Mouse (Mus musculus) frontal cortex, adult 2 months (tissue): ENCODE results near the gene Clip1. TPM values are rescaled to one million over a fixed set of nuclear protein-coding genes. Genes with fewer than 3 reads are reported as not detected.
"Not testable (repeated sequence)": the region's sequence is repeated elsewhere in the genome, so short reads cannot be mapped to it uniquely, and the experiment has no call there.

Experiments
- DNase-seq, 2 experiments: peaks; one replicate each; pipeline ENCODE4 v3.0.0; 2022; ENCODE audit warnings: low spot score in 1 of 2; ENCODE audit errors: extremely low spot score in 1 of 2
- polyA plus RNA-seq: library from polyadenylated mRNA; depleted of rRNA; stranded (reverse); fragments of >200 nt; gene quantifications from 2 replicates; pipeline ENCODE4 v1.2.3, GENCODE M21; 2012; rRNA removed

The Clip1 gene
- polyA plus RNA-seq, result 85.6 and 88.1 TPM in 2 replicates

GRCm38 (mm10) chr5:123684221-123685144 lies at the start of gene Clip1:
TSS of gene Clip1 (minus strand) at chr5:123684618.
- DNase-seq, result peak in 1 of 2 experiments; percentile 68

DNA sequence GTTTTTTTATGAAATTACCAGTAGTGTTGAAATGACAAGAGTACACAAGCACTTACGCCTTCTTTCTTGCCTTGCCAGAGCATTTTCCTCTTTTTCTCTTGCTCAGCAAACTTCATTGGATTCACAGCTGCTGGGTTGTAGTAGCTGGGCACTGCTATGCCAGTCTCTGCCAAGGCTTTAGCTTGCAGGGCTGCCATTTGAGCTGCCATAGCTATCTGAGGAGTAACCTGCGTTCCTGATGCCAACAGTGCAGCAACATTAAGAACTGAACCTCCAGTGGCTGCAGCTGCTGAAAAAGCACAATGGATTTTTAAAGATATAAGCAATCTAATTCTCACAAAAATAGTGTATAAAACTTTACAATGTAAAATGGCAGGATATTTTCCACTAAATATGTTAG lies 46.6 kb upstream of the Clip1 start:
- no peak for DNase-seq

GRCm38 (mm10) chr5:123723816-123724215 lies 39.4 kb upstream of the Clip1 start:
- not testable (repeated sequence) for DNase-seq

DNA sequence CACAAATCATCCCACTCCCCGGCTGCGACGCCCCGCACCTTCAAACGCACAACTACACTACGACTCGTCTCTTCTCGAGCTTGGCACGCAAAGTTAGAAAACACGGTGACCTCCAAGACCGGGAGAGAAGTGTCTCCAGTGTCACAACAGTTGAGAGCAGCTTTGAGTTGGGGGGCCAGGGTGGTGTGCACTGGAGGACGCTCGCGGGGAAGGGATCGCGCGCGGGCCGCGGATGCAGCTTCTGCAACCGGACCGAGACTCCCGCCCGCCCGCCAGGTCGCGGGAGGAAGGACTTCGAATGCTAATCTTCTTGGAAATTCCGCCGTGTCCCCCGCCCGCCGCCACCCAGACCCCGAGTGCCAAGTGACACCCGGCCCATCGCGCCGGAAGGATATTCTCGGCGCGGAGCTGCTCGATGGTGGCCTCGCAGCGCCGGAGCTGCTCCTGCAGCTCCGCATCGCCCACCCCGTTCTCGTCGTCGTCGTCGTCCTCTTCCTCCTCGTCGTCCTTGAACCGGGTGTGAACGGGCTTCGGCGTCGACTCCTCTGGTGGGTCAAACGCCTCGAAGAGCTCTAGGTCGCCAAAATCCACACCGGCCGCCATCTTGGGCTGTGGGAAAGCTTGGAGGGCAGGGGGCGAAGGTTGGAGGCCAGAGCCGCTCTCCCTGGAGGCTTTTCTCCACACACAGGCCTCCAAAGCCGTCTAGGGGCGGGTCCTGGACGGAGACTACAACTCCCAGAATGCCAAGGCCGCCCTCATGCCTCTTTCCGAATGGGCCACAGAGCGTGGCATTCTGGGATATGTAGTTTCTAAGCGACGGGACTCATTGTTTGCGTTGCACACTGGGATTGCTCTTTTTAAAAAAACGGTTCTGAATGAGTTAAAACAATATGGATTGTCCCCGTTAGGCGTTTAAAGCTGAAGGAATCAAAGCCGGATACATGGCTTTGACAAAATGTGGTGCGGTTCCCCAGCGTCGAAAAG lies 36.2 kb upstream of the Clip1 start, which contains the start of gene Zcchc8:
Zcchc8 (minus strand) TSS at position 773 of the 984 bp plus-strand sequence.
- peak; percentile 97 to 98 for DNase-seq

- no peak for DNase-seq
Observed at GRCm38 (mm10) chr5:123714622-123715021, 30.2 kb upstream of the Clip1 start.

GRCm38 (mm10) chr5:123713782-123714181 lies 29.4 kb upstream of the Clip1 start:
- DNase-seq, result no peak

DNA sequence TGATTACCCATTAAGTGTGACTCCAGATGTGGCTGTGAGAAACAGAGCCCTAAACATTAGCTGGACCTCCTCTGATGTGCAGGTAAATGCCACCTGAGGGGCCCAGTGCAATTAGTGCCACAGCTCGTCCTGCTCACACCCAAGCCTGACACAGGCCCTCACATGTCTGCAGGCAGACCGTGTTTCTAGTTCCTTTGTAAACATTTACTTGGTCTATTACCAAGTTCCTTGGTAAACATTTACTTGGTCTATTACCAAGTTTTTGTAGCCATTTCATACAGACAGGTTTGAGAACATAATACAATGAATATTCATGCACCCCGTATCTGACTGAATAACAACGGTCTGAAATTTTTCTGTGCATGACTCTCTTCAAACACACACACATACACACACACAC lies 25.2 kb upstream of the Clip1 start:
- DNase-seq, result no peak

DNA sequence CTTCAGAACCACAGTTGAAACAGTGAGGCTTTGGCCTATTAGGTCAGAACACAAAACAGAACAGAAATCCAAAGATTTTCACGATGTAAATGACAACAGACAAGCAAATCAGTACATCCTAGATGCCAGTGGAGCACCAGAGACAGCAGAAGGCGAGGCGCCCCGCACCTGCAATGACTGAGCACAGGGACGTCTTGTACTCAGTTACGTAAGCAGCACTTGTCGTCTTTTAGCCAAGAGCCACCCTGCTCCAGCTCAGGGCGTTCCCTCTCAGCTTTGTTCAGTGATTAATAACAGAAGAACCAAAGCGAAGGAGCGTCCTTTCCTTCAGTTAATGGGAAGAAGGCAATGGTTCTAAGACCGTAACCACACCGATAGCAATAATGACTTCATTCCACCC lies 24.2 kb upstream of the Clip1 start:
- DNase-seq, result no peak

- no peak for DNase-seq
Observed at GRCm38 (mm10) chr5:123700625-123701024, 16.2 kb upstream of the Clip1 start.

GRCm38 (mm10) chr5:123699198-123699597 lies 14.8 kb upstream of the Clip1 start:
- DNase-seq, result peak; percentile 22 to 78

DNA sequence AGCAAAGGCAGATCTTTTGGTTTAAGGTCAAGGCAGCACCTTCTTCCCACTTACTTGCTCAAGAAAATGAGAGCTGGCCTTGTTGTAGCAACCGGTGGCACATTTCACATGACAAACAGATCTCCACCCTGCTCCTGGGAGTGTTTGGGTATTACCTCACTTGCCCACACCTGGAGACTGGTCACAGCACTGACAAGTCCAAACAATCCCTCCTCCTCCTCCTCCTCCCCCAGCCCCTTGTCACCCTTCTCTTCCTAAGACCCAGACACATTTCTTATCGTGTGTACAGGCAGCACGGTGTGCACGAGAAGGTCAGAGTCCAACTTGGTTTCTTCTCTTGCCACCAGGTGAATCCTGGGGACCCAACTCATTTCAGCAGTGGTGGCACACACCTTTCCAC lies 12.5 kb upstream of the Clip1 start:
- DNase-seq, result no peak

- DNase-seq, result no peak
Observed at GRCm38 (mm10) chr5:123696244-123696643, 11.8 kb upstream of the Clip1 start.

DNA sequence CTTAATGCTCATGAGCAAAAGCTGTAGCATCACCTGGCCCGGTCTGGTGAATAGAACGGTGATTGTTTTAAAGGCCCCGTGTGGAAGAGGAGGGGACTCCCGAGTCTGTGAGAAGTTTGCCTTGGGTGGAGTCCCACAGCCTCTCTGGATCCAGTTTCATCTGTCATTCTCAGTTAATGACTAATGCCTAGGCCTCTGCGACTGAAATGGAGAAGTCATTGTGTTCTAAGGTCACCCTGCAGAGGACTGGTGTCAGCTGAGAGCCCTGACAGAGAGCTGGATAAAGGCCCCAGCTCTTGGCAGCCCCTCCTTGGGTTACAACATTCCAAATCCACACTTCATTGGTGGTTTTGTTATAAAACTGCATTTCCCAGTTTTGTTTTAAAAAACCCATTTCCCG lies 10.1 kb upstream of the Clip1 start:
- no peak for DNase-seq

GRCm38 (mm10) chr5:123683377-123684220 lies 819 bp downstream of the Clip1 start:
- DNase-seq, result no peak

DNA sequence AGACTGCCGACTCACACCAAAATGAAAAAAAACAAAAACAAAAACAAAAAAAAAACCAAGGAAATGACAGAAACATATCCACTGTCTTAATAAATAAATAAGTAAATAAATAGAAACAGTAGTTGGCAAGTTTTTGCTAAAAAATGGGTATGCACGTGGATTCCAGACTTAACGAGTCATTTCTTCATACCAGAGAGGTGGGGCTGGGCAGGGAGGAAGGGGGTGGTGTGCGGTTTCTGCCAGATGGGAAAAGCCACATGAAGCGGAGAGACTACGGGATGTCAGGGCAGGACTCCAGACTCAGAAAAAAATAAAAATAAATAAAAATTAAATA lies 1.4 kb downstream of the Clip1 start:
- peak in 1 of 2 experiments; percentile 57 for DNase-seq

DNA sequence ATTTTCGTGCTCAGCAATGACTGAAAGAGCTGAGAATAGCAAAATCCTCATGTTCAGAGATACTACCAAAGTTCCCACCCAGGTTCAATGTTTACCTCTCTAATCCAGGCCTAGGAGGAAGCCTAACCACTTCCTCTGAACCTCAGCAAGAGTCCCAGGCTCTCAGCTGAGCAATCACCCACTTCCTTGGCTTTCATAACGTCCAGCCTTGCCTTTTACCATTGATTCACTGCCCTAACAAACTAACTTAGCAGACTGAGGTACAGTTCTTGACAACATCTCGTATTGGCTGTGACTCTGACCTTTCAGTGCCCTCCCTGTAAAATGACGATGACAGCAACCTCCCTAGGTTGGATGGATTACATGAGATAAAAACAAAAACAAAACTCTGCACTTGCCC lies 2.0 kb downstream of the Clip1 start:
- no peak for DNase-seq

DNA sequence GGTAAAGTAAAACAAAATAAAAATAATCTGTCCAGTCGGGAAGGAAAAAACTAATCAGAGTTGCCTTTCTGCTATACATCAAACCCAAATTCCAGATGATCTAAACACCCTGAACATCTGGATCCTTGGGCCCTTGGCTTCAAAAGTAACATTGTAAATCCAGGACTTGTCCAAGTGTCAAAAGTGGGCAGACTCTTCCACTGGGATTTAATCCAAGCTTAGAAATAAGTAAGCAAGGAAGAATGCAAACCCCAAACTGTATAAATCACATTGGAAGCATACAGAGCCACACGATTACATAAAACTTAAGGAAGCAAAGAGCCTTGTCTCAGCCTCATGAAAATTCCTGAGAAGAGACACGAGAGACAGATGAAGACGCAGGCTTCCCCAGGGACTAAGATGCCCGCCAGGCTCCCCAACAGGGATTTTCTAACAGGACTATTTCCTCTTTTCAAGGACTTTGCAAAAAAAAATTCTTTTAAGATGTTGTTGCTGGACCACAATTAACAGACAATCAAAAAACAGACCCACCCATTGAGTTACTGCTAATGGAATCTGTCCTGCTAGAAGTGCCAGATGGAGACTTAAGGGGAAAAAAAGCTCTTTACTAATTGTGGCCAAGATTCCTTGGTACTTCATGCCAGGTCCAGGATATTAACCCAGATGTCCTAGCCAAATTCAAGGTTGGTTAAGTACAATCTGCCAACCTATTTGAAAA lies 4.7 kb downstream of the Clip1 start:
- no peak for DNase-seq

DNA sequence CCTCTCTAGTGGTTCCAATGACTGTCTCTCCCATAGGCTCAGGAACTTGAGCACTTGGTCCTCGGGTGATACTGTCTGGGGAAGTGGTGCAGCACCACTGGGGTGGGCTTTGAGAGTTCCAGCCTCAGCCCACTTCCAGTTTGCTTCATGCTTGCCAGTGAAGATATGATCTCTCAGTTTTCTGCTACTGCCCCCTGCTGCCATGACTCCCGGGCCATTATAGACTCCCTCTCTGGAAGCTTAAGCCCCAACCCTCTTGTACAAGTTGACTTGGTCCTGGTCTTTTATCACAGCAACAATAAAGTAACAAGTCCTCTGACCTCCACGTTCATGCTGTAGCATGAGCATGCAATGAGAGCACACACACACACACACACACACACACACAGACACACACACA lies 5.3 kb downstream of the Clip1 start:
- DNase-seq, result no peak

DNA sequence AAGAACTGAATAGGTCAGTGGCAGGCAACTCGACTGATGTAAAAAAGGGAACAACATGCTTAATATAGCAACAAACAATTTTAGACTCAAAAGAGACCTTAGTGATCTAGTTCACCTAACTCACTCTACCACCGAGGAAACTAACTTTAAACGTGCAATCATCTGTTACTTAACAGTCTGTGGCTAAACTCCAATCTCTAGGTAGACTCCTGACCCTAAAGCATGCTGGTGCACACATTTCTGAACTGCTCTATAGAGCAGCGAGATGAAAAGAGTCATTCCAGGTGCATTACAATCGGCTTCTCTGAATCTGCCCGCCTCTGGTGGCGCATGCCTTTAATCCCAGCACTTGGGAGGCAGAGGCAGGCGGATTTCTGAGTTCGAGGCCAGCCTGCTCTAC lies 8.7 kb downstream of the Clip1 start:
- no peak for DNase-seq

DNA sequence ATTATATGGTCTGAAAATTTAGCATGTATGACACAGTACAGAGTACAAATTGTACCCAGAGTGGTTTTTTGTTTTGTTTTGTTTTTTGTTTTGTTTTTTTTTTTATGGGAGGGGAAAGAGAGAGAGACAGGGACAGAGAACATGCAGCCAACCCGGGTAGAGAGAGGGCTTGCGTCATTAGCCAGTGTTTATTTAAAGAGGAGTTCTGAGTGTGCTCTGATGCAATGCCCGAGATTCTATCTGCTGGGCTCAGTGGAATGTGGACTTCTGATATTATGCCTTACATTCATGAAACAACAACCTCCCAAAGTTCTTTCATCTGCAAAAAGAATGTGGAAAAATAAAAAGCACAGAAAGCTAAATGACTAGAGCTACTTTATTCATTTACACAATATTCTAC lies 9.2 kb downstream of the Clip1 start:
- DNase-seq, result no peak
